Mouse (Mus musculus) heart, adult 8-10 months (tissue): ENCODE results near the gene Rhoc. TPM values are rescaled to one million over a fixed set of nuclear protein-coding genes. Genes with fewer than 3 reads are reported as not detected.

Experiments
- DNase-seq: peaks from one replicate; pipeline ENCODE4 v3.0.0; 2022; ENCODE audit warnings: low spot score
- total RNA-seq, 4 experiments: library from RNA; stranded (reverse); gene quantifications; 2 replicates each; pipeline ENCODE4 v1.2.4; 2022

Gene Rhoc
- total RNA-seq, 4 experiments from 2014 or later, result 64.8 to 83.5 (median 79.3) TPM

- no peak for DNase-seq
Measured at GRCm38 (mm10) chr3:104815346-104815745, 27.2 kb downstream of the Rhoc start.

GRCm38 (mm10) chr3:104816130-104816529 lies 28.0 kb downstream of the Rhoc start:
- no peak for DNase-seq

- peak; percentile 30 for DNase-seq
Measured at GRCm38 (mm10) chr3:104817481-104817990, 29.4 kb downstream of the Rhoc start.

- peak; percentile 57 for DNase-seq
Measured at GRCm38 (mm10) chr3:104817991-104818748, 30.0 kb downstream of the Rhoc start, which contains the start of gene Mov10. Gene Mov10, minus strand, starts transcription at chr3:104818563.

GRCm38 (mm10) chr3:104818749-104819134 lies 30.6 kb downstream of the Rhoc start:
- no peak for DNase-seq

- DNase-seq, result no peak
Measured at GRCm38 (mm10) chr3:104820426-104820825, 32.3 kb downstream of the Rhoc start.

- no peak for DNase-seq
Measured at GRCm38 (mm10) chr3:104822413-104822812, 34.2 kb downstream of the Rhoc start.

- DNase-seq, result no peak
Measured at GRCm38 (mm10) chr3:104835797-104836196, 47.6 kb downstream of the Rhoc start.

- no peak for DNase-seq
Measured at GRCm38 (mm10) chr3:104841049-104841448, 52.9 kb downstream of the Rhoc start.

Other genes starting within 250 kb of the Rhoc start
- 100 to 1,000 TPM; 150 to 176 (median 163) TPM for gene Slc16a1, start 149.7 kb upstream of the Rhoc start, total RNA-seq
- 10 to 100 TPM; 20.1 to 28.4 (median 25.3) TPM for gene Ppm1j, start 7.3 kb upstream of the Rhoc start, total RNA-seq
- gene Fam19a3, start 6.5 kb upstream of the Rhoc start, total RNA-seq, result 1 to 10 TPM in 3 of 4 experiments, under 1 TPM in 1; 0.72 to 2.1 (median 1.2) TPM
- 10 to 100 TPM in 1 of 4 experiments, 1 to 10 TPM in 3; 3.6 to 10.0 (median 6.6) TPM for gene Mov10, start 30.2 kb downstream of the Rhoc start, total RNA-seq
- gene St7l, start 75.6 kb downstream of the Rhoc start, total RNA-seq, result 10 to 100 TPM; 16.8 to 20.1 (median 17.3) TPM
- 10 to 100 TPM; 24.7 to 32.7 (median 29.6) TPM for gene Capza1, start 76.1 kb downstream of the Rhoc start, total RNA-seq
- 1 to 10 TPM in 1 of 4 experiments, under 1 TPM in 3; 0.38 to 2.0 (median 0.60) TPM for gene Wnt2b, start 173.5 kb downstream of the Rhoc start, total RNA-seq